Mouse (Mus musculus) CH12F3 (cell line): ENCODE measurements around the gene Ghrl.

Experiments used
- in situ Hi-C: fragments of 300-500 bp; cut with MboI; formaldehyde crosslinking; loops from 2 replicates; pipeline ENCODE4 v1.14.3; 2020; ENCODE audit warnings: low sequenced_read_pairs

The Ghrl gene

DNA sequence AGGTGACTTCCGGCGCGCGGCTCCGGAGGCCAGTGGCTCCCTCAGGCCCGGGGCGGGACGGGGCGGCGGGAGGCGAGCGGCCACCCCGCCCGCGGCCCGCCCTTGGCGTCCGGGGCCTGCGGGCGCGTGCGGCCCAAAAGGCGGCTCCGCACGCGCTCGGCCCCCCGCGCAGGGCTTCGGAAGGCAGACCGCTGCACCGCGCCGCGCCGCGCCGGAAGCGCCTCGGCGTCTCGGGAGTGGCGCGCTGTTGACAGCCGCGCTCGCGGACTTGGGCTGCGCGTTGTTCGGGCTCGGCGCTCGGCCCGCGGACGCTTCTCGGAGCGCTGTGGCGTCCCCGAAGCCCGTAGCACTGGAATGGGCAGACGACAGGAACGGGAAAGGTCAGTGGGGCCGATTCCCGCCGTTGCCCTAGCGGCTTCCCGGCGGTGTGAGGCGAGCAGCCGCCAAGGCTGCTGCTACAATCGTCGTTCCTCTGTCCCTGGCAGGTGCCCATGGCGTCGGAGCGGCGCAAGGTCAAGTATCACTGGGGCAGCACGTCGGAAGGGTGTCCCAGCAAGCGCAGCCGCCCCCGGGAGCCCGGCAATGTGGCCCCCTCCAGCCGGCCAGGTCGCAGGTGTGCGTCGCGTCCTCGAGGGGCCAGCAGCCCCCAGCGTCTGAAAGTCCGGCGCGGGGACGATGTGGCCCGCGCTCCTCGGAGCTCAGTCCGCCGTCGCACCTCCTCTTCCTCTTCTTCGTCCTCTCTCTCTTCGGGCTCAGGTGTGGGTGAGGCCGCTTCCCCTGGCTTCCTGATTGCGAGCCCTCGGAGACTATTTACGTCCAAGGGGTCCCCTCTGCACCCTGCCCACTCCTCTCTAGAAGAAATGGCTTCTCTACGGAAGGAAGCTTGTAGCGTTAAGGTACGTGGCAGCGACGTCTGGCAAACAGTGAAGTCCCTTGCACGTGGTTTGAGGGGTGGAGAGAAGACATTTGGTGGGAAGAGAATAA is 22.2 kb downstream of the Ghrl start:
- in situ Hi-C loops, result no loop called here

DNA sequence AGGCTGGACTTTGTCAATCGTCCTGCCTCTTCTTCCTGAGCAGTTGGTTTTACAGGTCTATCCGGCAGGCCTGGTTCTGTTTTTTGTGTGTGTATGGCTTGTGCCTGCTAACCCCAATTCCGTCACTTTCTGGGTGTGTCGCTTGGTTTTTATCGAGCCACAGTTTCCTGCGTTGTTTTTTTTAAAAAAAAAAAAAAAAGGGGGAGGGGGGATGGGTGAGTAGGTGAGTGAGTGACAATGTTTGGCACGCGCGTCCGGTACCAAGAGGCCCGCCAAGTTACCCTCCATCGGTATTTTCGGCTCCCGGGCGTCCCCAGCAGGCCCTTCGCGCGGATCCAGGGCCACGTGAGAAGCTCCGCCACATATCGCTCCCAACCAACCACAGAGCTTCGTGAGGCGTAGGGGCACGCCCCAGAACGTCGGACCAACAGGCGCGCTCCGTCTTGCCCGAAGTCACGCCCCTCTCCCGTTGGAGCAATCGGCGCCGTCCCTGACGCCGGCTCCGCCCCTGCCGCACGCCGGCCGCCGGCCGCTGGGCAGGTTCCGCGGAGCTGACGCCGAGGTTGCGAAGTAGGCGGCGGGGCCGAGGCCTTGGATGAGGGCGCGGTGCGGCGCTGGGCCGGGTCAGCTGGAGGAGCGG is 23.0 kb downstream of the Ghrl start, which contains the start of gene Tatdn2:
TSS of gene Tatdn2 (plus strand) at position 469 of the 640 bp plus-strand sequence.
- in situ Hi-C loops, result no loop called here

DNA sequence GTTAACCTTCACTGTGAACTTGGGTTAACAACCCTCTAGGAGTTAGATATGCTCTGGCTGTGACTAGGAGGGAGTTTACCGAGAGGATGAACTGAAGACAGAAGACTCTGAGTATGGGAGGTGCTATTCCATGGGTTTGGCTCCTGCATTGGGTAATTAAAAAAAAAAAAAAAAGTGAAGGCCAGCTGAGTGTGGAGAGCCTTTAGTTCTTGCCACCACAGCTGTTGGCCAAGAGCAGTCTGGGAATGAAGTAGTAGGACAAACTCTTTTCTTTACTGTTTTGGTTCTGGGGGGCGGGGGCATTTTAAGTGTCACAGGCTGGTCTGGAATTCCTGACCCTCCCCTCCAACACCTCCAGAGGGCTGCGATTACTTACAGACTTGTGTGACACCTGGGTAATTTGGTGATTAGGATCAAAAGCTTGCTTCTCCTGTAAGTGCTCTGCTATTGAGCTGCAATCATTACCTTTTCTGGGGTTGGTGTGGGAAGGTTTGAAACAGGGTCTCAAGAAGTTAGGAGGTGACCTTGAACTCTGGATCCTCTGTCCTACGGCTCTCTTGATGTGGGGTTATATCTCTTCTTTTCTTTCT is 23.8 kb downstream of the Ghrl start:
- in situ Hi-C loops, result no loop called here

DNA sequence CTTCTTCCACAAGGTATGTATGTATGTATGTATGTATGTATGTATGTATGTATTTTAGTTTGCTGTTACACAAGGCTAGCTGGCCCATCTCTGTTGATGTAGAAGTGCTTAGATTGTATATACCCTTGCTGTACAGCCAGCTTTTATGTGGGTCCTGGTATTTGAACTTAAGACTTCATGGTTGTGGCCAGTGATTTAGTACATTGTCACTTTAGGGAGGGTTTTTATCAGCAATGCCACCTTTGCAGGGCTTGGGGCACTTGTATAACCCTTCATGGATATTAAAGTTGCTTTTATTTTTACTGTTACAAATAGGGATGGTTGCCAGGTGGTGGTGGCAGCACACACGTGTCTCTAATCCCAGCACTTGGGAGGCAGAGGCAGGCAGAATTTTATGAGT is 24.5 kb downstream of the Ghrl start:
- in situ Hi-C loops, result no loop called here

DNA sequence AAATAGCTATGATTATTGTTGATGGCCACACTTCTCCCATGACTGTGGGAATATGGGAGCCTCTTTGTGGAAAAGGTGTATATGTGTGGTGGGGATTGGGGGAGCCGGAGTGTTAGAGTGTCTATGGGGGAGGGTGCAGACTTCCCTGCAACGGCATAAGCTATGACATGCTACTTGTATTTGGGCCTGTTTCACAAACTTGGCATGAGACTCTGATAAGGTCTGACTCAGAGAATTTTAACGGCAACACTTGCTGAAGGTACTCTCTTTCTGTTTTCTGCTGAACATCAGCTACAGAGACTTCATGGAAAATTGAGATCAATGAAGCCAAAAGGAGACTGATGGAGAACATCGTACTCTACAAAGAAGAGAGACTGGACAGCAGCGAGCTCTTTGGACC is 26.3 kb downstream of the Ghrl start:
- in situ Hi-C loops, result no loop called here

DNA sequence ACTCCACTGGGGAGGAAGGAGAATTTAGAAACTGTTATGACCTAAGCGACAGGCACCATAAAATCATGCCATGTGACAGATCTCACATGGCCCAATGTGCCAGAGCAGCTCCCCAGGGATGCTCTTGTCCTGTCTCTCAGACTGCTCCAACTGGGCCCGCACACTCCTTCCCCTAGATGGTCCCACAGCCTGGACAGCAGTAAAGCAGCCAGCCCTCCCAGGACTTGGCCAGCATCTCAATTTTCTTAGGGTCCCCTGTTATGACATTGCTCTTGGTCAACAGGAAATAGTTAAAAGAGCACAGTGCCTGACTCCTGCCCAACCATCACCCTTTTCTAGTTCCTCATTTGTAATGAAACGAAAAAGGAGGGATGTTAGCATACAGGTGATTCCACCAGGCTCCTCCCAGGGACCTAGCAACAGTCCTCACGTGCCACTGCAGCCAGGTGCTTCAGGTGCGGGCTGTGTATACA is 27.0 kb downstream of the Ghrl start:
- in situ Hi-C loops, result no loop called here

DNA sequence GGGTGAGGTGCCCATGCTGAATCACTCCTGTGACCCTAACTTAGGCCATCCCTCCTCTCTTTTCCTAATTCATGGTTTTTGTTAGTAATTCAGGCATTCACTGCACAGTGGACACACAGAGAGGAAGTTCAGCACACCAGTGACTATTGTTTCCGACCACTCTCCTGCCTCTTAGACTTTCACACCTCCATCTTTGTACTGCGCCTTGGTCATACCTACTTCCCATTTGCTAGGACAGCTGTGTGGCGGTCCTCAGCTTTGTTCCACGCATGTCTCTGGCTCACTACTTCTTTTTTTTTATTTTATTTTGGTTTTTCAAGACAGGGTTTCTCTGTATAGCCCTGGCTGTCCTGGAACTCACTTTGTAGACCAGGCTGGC is 28.6 kb downstream of the Ghrl start:
- in situ Hi-C loops, result no loop called here

DNA sequence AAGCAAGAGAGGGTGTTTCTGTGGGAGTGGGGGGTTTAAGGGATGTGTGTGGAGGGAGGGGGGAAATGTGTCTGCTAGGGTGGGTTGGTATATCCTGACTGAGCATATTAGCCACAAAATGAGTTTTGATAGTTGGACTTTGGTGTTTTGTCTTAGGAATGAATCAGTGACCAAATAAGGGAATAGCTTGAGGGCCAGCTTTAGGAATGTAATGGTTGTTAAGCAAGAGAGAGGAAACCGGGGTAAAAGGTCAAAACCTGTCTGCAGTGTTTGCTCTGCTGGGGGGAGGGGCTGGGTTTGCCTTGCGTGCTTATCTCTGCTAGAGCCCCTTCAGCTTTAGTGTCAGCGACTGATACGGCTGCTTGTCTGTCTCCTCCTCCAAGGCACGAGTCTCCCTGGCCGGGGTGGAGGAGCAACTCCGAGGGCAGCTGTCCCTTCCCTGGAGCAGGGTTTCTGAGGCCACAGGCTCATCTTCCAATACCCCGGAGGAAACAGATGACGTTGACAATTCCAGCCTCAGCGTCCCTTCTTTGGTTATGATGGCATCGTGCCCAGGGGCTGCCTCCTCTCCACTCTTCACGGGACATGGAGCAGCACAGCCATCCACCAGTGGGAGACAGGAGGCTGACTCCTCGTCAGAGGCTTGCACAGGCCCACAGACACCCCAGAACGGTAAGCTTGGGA is 29.1 kb downstream of the Ghrl start:
- in situ Hi-C loops, result no loop called here

DNA sequence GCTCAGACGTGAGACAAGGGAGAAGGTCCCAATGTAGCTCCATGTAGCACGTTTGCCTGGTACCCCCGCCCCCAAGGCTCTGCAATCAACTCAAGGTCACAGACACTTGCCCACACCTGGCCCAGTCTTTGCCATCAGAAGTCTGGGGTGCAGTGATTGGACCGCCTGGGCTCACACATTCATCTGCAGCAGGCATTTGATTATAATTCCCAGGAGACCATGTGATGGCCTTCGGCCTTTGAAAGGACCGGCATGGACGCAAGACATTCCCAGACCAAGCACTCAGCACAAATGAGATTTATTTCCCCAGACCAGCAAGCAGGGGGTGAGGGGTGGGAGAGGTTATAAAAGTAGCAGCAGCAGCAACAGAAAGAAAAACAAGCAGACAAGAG is 29.7 kb downstream of the Ghrl start:
- in situ Hi-C loops, result no loop called here

DNA sequence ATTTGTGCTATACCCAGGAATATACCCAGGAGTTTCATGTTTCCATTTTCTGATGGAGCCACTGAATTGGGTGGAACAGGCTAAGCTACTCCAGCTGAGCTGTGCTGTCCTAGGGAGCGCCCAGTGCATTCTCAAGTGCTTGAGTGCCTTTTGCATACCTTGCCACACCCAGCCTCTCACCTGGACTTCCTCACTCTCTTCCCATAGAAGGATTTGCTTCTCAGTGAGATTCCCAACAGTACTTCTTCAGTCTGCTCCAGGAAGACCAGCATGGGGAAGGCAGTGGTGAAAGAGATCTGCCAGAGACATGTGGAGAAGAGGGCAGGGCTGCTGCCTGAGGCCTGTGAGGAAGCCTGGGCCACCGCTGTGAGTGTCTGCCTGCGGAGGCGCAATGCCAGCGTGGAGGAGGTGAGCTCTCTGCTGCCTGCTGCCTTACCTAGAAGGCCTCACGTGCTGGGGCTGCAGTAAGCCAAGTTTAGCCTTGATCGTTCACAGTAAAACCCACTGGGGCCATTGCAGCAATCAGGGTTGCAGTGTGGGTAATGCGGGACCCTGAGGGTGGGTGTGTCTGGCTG is 33.0 kb downstream of the Ghrl start:
- in situ Hi-C loops, result no loop called here

DNA sequence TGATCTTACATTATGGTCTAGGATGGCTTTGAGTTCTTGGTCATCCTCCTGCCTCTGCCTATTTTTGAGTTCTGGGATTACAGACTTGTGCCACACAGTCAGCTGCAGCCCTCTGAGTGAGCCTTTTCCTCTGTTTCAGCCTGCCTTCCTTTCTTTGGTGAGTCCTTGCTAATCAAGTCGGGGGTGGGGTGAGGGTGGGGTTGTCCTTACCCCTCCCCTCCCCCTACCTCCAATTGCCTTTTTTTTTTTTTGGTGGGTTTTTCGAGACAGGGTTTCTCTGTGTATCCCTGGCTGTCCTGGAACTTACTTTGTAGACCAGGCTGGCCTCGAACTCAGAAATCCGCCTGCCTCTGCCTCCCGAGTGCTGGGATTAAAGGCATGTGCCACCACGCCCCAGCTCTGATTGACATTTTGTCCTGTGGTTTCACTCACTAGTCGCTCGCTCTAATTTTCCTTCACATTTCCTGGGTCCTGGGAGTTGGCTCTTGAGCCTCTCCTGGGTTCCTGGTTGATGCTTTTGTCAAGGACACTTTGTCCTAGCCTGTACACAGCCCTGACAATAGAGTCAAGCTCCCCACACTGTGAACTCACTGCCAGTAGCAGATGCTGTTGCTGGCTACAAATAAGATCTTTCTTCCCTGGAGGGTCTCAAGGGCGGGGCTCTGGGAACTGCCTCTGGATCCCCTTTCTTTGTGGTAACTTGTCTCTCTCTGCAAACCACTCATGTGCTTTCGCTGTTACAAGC is 36.4 kb downstream of the Ghrl start:
- in situ Hi-C loops, result no loop called here

DNA sequence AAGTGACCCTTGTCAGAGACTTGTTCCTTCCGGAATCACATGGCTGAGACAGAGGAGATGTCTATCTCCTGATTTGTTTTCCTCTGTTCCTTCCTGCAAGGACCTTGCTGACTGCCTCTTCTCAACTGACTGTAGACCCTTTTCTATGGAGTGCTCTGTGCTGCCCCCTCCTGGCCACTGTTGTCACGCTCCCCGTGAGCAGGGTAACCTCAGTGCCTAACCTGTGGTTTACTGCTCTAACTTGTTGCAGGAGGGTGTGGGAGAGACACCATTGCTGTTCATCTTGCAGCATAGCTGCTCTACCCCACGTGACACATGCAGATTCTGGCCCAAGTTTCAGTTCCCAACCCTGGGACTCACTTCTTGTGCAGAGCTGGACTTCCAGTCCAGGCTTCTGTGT is 38.4 kb downstream of the Ghrl start:
- in situ Hi-C loops, result no loop called here

DNA sequence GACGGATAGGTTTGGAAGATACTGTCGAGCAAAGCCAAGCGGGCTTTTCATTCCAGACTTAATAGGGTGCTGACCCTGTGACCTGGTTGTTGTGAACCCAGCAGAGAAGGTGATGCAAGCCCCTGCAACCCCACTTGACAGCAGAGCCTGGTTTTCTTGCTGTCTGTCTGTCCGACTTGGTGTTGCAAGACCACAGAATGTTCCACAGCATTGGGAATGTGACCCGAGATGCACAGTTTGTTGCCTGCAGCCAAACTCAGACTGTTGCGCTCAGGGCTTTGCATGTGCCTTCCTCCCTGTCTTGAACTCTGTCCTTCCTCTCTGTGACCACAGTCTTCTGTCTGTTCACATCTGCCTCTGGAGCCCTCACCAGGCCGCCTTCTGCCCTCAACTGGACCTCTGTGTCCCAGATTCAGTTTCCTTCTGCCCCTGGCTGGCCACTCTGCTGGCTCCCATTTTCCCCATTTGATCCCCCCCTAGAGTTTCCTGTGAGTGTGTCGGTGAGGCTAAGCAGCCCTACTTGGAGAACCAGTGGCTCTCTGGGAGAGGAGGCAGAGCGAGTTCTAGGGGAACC is 39.6 kb downstream of the Ghrl start:
- in situ Hi-C loops, result loop anchor here (5.0 kb wide), 1 partner anchor 43 kb away; the partner anchor contains the start of gene Irak2

DNA sequence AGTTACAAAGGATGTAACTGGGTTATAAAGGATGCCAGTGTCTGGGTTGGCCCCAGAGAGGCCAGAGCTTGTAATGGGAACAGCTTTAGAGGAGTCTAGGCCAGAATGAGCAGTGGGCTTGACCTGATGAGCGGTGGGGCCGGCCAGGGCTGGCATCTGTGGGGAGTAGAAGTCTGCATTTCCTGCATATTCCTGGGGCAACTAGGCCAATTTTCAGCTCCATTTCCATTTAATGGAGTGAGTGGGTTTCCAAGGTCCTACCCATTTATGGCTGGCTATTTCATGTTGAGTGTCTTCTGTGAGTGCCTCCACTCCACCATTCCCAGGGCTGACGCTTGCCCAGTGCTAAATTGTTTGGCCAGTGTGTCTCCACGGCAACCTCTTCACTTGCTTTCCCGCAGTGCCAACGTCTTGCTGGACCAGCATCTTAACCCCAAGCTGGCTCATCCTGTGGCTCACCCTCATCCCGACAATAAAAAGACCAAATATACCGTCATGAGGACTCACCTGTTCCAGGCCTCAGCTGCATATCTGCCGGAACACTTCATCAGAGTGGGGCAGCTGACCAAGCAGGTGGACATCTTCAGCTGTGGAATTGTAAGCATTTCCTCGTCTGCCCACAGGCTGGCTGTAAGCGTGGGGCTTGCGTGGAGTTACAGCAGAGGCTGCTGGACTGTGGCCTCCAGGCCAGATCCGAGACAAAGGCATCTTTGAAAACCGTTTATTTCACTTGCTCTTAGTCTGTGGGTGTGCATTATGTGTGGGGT is 41.3 kb downstream of the Ghrl start:
- in situ Hi-C loops, result loop anchor here (5.0 kb wide), 1 partner anchor 41 kb away; the partner anchor contains the start of gene Irak2

DNA sequence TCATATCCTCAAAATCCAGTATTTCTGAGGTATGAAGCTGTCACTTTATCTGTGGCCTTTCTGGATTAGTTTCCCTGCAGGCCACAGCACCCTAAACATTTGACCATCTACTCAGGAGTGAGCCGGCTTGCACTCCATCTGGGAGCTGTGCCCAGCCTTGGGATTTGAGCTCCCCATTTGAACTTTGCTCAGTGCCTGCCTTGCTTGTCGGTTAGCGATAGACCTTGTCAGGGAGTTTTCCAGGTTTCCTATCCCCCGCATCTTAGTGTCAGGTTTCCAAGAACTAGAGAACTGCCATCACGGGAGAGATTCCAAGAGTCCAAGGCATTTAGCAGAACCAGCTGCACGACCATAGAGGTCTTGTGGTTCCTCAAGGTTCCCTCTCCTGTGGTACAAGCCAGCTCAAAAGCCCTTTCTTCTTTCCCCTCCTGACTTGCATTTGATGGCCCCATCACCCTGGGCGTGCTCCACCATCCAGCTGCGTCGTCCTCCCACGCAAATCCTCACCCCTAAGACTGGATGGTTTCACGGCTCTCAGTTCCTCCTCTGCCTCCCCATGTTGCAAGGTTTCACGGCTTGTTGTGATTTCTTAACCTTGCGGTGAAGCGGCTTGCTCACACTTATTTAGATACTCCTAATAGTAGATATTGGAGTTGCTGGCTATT is 42.5 kb downstream of the Ghrl start:
- in situ Hi-C loops, result loop anchor here (5.0 kb wide), 1 partner anchor 40 kb away; the partner anchor contains the start of gene Irak2

DNA sequence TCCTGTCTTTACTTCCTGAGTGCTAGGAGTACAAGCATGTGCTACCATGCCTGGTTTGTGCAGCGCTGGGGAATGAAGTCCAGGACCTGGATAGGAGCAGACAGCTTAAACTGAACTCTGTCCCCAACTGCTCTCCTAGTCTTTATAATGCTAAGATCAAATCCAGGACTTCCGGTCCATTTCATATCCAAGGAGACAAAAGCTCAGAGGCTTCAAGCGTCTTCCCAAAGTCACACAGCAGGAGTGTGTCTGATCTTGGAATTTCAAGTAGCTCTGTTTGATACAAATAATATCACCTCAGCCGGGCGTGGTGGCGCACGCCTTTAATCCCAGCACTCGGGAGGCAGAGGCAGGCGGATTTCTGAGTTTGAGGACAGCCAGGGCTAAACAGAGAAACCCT is 43.7 kb downstream of the Ghrl start:
- in situ Hi-C loops, result loop anchor here (5.0 kb wide), 1 partner anchor 39 kb away; the partner anchor contains the start of gene Irak2

DNA sequence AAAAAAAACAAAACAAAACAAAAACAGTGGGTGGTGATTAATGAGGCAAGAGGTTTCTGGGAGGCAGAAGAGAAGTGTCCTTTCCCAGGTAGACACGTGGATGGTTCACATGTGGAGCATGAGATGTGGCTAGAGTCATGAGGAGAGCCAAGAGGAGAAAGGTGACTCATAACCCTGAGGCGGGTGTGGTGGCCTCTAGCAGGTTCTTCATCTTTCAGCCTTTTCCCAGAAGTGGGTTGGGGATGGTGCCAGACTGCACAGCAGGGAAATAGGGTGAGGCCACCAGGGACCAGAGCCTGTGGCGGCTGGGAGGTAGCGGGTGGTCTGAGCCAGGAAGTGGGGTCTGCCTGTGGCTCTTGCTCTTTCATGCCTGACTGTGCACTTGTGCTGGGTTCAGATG is 44.4 kb downstream of the Ghrl start:
- in situ Hi-C loops, result loop anchor here (5.0 kb wide), 1 partner anchor 38 kb away; the partner anchor contains the start of gene Irak2

DNA sequence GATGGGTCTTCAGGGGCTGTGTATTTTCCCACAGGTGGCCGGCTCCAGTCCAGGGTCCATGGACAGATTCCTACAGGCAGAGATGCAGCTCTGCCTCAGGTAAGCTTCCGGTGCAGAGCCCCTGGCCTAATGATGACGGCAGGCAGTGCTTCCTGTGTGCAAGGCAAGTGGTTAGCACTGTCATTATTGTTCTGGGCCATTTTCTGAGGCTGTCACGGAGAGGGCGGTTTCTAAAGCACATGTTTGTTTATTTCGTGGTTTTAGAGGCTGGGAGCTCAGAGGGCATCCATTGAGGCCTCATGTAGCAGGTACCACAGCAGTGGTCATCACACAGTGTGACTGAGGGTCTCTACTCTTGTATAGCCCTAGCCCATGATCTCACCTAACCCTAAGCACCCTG is 46.7 kb downstream of the Ghrl start:
- in situ Hi-C loops, result no loop called here
